Mouse (Mus musculus) retina, embryonic 14.5 days (tissue): Measurements from ENCODE around the gene Tjp3.

Experiments
- DNase-seq: peaks from one replicate; pipeline ENCODE4 v3.0.0-alpha.2; 2015; ENCODE audit warnings: low spot score

The Tjp3 gene

DNA sequence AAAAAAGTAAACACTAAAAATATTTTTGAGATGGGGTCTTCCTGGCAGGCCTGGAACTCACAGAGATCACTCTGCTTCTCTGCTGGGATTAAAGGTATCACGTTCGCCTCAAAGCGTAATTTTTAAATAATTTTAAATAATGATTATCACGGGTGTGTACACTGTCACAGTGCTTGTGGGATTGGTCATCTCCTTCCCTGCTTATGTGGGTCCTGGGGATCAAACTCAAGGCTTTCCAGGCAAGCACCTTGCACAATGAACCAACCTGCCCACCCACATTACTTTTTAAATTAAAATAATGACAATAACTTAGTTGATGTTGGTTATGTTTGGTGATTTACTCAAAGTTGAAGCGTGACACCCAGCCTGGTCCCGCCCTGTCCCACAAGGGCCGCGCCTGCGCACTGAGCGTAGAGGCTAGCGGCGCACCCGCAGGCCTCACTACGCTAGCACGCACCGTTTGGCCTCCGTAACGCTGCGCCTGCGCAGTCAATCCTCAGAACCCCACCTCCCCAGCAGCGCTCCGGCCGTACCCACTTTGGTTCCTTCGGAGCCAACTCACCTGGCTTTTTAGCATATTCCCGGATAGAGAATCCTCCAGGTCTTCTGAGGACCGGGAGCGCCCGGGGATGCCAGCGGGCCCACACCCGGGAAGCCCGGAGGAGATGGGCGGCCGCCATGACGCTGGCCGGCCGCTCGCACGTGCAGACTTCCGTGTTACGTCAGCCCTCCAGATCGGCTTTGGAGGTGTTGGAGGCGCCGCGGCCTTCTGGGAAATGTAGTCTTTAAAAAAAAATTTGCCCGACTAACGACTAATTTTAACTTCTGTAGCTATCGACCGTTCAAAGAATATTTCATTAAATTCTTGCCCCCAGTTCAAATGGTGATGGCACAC lies 24.9 kb downstream of the Tjp3 start, which contains the start of the genes Mrpl54 and Apba3:
Gene Mrpl54, minus strand, starts transcription at position 724 of the 895 bp plus-strand sequence.
Gene Apba3, plus strand, starts transcription at position 750 of the 895 bp plus-strand sequence.
- DNase-seq = peak; percentile 97

DNA sequence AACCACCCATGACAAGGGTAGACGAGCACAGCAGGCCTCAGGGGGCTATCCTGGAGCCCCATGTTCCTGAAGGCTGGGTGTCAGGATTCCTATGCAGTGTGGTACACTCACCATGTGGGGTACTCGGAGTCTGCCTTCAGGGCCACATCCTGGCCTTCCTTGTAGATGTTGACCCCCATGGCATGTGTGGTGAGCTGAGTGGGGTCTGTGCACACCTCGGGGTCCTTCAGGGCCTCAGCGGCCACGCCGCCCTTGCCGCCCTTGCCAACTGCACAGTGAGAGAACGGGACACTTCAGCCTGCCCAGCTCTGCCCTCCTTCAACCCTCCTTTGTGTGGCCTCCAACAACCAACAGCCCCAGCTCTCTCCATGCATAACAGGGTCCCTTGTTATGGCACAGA lies 25.8 kb downstream of the Tjp3 start:
- no peak for DNase-seq

DNA sequence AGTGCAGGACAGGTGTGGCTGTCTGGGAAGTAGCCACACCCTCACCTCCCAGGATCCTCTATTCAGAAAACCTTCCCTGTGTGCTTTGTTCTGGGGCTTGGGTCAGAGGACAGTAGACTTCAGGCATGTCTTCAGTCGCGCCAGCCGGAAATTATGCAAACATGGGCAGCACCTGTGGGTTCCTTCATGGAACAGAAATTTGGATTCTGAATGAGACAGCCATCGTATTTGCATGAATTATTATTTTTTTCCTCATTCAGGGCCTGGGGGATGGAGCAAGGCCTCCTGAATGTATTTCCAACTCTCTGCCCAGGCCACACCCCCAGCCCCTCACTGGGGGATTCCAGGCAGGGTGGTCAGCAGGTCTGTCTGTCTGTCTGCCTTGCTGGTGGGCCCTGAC lies 30.4 kb downstream of the Tjp3 start:
- DNase-seq = no peak

DNA sequence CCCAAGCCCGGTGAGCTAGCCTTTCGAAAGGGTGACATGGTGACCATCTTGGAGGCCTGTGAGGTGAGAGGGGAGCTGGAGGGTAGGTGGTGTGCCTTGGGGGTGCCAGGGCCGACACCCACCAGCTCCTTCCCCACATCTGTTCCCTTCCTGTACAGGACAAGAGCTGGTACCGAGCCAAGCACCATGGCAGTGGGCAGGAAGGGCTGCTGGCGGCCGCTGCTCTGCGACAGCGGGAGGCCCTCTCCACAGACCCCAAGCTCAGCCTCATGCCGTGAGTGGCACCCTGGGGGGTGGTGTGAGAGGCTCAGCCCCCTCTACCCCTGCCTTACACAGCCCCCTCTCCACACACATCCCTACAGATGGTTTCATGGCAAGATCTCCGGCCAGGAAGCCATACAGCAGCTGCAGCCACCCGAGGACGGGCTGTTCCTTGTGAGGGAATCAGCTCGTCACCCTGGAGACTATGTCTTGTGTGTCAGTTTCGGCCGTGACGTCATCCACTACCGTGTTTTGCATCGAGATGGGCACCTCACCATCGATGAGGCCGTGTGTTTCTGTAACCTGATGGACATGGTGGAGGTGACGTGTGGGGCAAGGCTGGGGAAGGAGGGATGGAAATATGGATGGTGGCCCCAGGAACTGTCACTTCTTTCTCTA lies 32.0 kb downstream of the Tjp3 start:
- DNase-seq = no peak

DNA sequence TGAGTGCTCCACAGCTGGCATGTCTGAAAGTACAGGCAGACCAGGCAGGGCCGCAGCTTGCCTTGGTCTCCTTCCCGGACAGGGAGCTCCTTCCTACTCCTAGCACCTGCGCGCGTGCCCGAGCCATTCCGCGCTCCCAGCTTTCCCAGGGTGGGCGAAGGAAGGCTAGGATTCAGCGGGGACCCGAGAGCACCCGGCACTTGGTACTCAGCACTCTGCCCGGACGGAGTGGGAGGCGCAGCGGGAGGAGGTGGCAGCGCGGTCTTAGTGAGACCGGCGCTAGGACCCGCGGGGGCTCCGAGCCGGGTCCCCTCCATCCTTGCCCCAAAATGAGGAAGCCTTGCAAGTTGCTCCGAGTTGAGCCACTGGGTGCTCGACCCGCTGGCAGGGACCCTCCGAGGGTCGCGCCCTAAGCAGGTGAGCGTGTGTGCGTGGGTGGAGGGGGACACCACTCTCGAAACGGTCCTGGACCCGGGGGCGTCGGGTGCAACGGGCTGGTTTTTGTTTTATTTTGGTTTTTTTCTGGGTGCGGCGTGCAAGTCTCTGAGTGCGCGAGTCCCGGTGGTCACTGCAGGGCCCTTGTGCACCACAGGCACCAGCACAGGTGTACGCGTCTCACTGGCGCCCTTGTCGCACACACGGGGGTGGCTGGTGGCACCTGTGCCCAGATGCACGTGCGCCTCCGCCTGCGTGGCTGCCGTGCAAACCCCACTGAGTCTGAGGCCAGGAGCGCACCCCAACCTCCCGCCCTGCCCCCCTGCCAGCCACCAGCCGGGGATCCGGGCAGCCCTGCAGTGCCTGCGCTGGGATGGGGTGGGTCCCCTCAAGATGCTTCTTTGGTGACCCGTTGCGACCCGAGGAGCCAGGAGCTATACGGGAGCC lies 34.0 kb downstream of the Tjp3 start:
- DNase-seq = peak; percentile 49

DNA sequence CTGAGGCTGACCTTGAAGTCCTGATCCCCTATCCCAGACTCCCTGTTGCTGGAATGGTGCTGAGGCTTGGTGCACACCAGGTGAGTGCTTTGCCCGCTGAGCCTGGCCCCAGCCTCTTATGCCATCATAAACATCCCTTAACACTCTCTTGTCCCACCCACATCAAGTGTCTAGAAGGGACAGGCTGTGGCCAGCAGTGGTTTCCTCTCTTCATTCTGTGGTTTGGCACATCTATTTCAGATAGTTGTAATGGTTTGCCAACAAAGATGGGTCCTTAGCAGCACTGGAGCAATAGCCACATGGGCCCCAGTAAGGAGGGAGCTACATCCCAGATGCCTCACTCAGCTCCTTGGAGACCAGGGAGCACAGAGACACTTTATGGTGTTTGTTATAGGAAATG lies 36.5 kb downstream of the Tjp3 start:
- DNase-seq = no peak

DNA sequence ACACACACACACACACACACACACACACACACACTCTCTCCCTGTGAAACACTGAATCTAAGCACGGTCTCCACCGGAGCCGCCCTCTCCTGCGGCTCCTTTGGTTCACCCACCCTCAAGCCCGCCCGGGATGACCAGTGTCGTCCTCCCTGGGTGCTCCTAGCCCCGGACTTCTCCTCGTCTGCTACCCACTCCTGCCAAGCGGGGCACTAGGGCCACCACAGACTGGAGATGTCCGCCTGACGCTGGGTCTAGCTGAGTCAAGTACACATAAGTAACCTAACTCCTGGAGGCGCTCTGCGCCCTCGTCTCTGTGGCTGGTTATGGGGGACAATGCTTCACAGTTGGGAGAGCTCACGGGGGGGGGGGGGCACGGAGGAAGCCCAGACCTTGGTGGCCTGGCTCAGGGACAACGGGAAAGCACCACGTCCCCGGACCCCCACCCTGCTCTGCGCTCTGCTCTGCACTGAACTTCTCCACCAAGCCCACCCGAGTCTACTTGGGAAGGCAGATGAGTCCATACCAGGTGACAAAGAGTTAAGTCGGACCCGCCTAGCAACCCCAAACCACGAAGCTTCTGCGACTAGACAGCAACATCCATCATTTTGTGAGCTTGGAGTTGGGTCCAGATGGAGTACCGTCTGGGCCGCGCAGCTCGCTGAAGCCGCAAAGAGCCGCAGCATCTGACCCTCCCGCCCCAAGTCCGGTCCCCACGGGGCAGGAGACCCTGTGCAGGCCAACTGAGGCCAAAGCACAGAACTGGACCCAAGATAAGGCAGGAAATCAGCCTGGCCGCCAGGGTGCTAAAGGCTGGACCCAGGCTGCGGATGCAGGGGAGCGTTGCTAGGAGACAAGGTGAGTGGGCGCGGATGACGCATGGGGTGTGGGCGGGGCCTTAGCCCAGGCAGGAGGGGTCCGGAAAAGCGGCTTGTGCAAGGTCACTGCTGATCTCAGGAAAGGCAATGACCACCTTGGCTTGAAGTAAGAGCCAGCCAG lies 38.7 kb downstream of the Tjp3 start, which contains the start of gene Matk:
Gene Matk, plus strand, starts transcription at position 512 of the 996 bp plus-strand sequence.
- peak; percentile 72 for DNase-seq

DNA sequence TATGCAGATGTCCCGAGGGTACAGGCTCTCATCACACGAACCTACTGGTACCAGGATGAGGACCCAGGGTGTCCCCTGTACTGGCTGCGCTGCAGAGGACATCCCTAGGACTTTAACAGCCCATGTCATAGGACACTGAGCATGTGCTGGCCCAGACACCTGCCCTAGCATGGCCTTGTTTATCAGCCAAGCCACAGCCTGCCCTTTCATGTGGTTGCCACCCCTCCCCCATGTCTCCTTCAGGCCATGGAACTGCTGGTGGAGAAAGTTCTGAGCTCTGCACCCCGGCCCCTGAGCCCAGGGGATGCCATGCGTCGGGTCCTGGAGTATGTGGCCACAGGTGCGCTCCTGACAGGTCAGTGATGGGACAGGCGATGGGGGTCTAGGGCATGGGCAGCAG lies 41.9 kb downstream of the Tjp3 start:
- DNase-seq = no peak

DNA sequence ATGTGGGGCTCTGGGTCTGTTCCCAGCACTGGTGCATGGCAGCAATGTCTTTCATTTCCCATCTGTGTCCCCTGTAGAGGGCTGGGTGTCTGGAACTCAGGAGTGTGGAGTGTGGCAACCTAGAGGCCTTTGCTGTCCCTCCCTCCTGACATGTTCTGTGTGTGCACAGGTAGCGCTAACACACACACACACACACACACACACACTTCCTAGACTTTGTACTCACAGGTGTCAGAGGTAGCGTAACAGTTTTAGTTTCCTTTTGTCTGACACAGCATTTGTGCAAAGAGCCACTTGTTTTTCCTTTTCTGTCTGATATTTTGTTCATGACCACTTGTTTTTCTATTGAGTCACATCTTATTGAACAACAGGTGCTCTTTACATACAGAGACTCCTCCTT lies 43.6 kb downstream of the Tjp3 start:
- DNase-seq = no peak

DNA sequence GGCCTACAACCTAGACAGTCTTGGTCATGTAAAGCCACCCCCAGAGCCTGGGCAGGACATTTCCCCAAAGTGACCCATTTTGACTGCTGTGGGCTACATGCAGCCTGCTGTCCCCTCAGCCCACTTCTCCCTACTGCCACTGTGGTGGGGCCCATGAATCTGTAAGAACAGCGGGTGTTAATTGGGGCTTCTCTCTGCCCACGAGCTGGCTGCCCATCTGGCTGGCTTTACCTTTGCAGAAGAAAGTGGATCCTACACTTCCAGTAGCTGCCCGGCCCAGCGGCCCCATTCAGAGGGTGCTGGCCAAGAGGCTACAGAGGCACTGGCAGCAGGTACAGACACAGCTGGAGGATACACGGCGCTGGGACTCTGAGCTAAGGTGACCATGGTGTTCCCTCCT lies 46.2 kb downstream of the Tjp3 start:
- DNase-seq = no peak

DNA sequence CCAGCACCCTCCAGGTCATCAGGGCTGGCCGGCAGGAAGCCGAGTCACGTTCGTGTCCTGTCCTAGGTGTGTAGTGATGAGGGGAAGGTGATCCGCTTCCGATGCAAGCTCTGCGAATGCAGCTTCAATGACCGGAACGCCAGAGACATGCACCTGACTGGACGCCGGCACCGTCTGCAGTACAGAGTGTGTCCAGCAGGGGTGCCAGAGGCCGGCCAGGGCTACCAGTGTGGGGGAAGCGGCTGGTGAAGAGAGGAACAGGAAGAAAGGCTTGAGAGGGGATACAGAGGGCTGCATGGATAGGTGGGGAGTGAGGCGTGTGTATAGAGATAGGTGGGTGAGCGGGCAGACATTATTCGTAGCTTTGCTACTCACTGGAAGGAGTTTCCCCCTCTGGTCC lies 46.8 kb downstream of the Tjp3 start:
- DNase-seq = peak; percentile 87

DNA sequence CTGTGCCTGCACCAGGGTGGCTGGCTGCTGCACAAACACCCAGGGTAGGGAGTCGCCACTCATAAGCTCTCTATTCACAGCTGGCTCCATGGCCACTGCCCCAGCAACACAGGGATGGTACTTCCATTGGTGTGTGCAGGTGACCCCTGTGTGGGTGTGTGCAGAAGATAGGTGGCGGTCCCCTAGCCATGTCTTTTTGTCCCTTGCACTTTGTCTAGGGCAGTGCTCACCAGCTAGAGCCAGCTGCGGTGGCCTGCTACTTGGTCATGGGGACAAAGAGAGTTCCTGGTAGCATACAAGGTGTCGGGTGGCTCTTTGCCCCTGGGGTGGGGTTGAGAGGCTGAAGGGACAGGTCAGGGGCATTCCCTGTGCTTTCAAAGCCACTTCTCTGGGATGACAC lies 47.2 kb downstream of the Tjp3 start:
- no peak for DNase-seq

DNA sequence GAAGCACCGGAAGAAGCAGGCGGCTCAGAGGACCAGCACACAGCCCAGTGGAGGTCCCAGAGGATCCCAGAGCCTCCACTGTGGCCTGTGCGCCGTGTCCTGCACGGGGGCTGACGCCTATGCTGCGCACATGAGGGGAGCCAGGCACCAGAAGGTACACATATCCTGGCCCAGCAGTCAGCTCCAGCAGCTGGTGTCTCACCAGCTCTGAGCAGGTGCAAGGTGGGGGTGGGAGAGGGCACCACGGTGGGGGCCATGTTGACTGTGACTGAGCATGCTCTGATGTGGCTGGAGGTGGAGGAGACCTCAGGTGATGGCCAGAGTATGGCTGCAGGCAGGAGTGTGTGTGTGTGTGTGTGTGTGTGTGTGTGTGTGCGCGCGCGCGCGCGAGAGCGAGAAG lies 49.4 kb downstream of the Tjp3 start:
- DNase-seq = no peak

DNA sequence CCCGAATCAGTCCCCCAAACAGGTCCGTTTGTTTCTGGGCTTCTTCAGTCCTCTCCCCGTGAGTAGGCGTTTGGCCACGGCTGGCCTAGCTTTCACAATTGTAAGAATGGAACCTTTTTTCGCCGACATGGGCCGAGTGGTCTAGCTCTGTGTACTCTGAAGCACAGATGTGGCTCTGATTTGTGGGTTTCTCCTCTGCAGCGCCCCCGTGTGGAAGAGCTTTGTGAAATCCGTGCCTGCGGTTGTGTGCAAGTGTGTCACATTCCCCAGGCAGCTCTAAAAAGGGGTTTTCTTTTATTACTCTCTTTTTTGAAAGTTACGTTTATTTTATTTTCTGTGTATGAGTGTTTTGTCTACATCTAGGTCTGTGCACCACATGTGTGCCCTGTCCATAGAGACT lies 50.5 kb downstream of the Tjp3 start:
- DNase-seq = peak; percentile 82

DNA sequence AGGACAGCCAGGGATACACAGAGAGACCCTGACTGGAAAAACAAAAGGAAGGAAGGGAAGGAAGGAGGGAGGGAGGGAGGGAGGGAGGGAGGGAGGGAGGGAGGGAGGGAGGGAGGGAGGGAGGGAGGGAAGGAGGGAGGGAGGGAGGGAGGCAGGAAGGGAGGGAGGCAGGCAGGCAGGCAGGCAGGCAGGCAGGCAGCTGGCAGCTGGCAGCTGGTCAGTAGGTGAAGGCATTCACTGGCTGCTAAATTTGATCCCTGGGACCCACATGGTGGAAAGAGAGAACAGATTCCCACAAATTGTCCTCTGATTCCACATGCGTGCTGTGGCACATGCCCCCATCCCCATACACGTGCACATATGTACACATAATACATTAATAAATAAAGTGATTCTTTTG lies 52.8 kb downstream of the Tjp3 start:
- no peak for DNase-seq

DNA sequence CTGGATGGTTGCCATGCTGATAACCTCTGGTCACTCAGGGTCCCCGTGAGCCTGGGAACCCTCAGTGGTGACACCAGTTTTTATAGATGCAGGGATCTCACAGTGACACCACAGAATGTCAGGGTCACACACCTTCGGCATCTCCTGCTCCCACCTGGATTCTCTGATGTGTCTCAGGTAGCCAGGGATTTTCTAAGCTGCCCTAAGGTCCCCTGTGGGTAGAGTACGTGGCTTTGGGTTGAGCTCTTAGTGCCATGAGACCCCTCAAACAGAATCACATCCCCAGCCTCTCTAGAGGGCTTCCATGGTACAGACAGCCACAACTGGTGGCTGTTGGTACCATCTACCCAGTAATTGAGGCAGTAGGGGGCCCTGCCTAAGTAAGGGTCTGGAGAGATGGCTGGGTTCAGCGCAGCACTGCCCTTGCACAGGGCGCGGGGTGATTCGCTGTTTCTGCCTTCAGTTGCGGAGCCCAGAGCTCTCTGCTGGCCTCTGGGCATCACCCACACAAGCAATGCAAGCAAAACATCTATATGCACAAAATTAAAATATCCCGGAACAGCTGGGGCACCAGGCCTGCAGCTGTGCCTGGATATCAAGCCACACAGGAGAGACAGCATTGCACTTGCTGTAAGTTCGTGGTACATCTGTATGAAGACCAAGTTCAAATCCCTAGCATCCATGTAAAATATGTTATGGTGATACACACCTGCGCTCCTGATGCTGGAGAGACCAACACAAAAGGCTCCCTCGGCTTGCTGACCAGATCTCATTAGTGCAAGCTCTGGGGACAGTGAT lies 54.7 kb downstream of the Tjp3 start:
- DNase-seq = no peak

DNA sequence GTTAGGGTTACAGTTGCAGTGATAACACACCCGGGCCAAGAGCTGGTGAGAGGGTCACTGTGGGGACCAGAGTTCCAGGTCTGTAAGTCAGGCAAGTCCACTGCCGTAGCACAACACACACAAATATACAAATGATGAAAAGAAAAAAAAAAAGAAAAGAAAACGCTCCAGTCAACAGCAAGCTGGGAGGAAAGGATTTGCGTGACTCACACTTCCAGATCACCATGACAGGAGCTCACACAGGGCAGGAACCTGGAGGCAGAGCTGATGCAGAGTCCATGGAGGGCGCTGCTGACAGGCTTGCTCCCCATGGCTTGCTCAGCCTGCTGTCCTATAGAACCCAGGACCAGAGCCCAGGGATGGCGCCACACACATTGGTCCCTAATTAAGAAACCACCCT lies 57.2 kb downstream of the Tjp3 start:
- no peak for DNase-seq

DNA sequence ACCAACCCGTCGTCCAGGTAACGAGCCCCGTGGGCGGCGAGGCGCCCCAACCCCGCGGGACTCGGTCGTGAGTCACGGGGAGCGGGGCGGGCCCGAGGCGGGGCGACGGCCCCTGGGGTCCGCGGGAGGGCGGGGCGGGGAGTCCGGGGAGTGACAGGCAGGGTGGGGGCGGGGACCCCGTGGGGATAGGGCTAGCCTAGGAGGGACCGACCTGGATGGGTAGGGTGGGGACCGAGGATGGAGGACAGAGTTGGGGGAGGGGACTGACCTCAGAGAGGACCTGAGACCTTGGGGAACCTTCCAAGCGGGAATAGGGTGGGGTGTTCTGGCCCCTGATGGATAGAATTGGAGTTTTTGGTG lies 58.2 kb downstream of the Tjp3 start:
- DNase-seq = no peak

DNA sequence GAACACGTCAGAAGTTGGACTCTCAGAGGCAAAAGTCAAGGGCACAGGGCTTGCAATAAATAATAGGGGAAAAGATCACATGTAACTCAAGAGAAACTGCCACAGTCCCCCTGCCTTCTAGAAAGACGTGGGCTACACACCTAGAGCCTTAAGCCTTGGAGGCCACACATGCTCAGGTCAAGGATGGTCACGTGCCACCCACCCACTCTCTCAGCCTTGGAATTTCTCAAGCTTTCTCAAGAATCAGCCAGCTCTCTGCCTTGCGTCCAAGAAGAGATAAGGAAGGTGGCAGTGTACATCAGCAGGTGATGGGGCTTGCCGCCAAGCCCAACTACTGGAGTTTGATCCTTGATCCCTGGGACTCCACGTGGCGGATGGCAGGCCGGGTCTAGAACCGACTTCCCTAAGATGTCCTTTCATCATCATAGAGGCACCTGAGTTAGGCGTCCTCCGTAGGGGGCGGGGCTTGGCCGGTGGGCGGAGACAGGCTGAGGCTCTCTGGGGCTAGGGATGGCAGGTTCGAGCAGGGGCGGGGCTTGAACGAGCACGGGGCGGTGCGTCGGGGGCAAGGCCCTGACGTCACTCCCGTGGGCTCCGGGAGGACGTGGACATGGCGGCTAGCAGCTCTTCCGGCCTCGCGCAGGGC lies 58.7 kb downstream of the Tjp3 start, which contains the start of gene Zfr2:
Gene Zfr2, plus strand, starts transcription at position 576 of the 646 bp plus-strand sequence.
- peak; percentile 85 for DNase-seq

DNA sequence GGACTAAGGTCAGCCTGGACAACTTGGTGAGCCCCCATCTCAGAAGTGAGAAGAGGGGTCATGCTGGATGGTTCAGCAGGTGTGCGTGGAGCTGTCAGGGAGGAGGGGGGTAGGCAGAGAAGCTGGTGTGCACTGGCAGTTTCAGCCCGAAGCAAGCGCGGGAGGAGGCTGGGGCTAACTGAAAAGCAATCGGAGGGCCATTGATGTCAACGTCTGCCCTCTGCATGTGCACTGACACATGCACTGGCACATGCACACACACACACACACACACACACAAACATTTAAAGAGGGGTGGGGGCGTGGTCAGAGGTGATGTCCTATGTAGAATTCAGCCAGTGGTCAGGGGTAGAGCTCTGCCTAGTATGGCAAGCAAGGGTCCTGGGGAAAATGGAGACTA lies 59.9 kb downstream of the Tjp3 start:
- DNase-seq = no peak
